Mouse (Mus musculus) erythroblast, embryonic 14.5 days (primary cell): ENCODE measurements at regions not wholly inside any gene's neighbourhood (a gene's known extent, or its start where the extent isn't known, plus 50 kb on each side); places are given as distances from the start of the nearest gene placed in this dataset.
A peak's percentile ranks its signal among the peaks of the same experiment; 100 is the strongest.

Experiments used
- H3K27me3 ChIP-seq: 2 replicates; pipeline ENCODE4 v1.6.1; 2012; ENCODE audit warnings: inconsistent platforms; ENCODE audit not compliant: control insufficient read depth
- H3K36me3 ChIP-seq: 2 replicates; pipeline ENCODE4 v1.6.1; 2012; ENCODE audit warnings: mild to moderate bottlenecking, inconsistent platforms; ENCODE audit not compliant: control insufficient read depth
- H3K4me1 ChIP-seq: 2 replicates; pipeline ENCODE4 v1.6.1; 2012; ENCODE audit warnings: inconsistent platforms; ENCODE audit not compliant: control insufficient read depth
- H3K4me3 ChIP-seq: replicated peaks from 2 replicates; pipeline ENCODE3; 2012; ENCODE audit warnings: moderate library complexity, mild to moderate bottlenecking, inconsistent platforms
- H3K9me3 ChIP-seq: 2 replicates; pipeline ENCODE4 v1.6.1; 2012; ENCODE audit warnings: low read length, inconsistent platforms, mixed read lengths; ENCODE audit not compliant: control insufficient read depth
- GATA1 ChIP-seq: IDR thresholded peaks from 2 replicates; pipeline ENCODE4 v1.6.1; 2012; ENCODE audit warnings: low read length, inconsistent platforms, mixed read lengths
- TAL1 ChIP-seq: IDR thresholded peaks from 3 replicates; pipeline ENCODE4 v1.6.1; 2012; ENCODE audit warnings: low read length, inconsistent platforms, mixed read lengths

DNA sequence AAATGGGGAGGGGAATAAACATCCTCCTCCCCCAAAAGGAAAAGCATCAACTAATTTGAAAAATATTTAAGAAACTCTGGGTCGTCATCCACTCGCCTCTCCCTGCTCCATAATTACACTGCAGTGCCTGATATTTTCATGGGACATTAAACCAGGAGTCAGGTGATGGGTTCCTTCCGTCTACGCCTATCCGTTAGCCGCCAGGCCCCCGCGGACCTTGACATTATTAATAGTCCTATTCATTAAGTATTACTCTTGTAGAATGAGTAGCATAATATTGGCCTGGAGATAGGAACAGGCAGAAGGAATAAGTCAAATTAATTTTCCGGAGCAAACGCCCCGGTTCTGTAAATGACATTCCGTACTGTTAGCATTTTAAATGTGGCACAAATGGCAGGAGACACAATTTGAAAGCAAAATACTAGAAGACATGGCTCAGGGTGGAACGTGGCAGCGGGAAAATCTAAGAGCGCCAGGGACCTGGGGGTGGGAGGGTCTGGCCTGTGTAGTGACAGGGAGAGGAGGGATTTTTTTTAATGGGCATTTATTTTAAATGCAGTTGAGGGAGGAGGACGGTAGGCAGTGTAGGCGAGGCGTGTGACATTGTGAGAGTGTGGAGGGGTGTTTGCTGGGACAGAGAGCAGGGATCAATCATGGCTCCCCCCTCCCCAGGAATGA, 93.2 kb downstream of the Mrm1 start:
- H3K36me3 ChIP-seq: no peaks in the 10 kb centered on the region
- peaks cover 47% of the 10 kb centered on the region for H3K4me1 ChIP-seq
- no peaks in the 10 kb centered on the region for H3K9me3 ChIP-seq
- H3K27me3 ChIP-seq: peaks cover 17% of the 10 kb centered on the region
- H3K4me3 ChIP-seq: no peak overlapping the region
- TF ChIP-seq TAL1: no peak
- TF ChIP-seq GATA1: no peak

DNA sequence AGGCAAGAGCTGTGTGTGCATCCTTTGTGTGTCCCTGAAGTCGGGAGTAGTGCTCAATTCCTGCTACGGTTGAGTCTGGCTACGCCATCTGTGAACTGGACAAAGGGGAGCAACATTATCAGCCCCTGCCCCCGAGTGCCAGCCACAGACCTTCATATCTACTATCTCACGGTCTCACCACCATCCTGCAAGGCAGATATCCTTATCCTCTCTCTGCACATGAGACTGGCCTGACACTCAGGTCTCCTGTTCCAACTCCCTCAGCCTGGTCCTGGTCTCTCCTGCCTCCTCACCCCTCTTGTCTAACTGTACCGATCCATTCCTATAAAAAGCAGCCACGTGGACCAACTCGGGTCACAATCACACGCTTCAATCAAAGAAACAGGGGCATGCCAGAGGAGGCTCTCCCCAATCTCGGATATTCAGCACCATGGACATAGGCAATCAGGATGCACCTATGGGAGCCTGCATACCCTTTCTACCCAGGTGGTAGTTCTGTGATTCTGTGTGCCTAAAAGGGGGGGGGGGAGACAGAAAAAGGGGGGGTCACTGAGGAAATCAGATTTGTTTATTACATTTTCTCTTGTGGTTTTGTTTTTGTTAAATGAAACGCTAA, 94.0 kb downstream of the Mrm1 start:
- peak; percentile 37; the same call in 1 of the 2 replicates for TF ChIP-seq GATA1
- TF ChIP-seq TAL1: peak; percentile 58; the same call in 2 of the 3 replicates
- Histone ChIP-seq H3K9me3 (no peaks in the 10 kb centered on the region), H3K27me3 (peaks cover 17% of the 10 kb centered on the region), H3K4me3 (peak overlapping the region; percentile 34), H3K4me1 (peaks cover 47% of the 10 kb centered on the region), H3K36me3 (no peaks in the 10 kb centered on the region)

DNA sequence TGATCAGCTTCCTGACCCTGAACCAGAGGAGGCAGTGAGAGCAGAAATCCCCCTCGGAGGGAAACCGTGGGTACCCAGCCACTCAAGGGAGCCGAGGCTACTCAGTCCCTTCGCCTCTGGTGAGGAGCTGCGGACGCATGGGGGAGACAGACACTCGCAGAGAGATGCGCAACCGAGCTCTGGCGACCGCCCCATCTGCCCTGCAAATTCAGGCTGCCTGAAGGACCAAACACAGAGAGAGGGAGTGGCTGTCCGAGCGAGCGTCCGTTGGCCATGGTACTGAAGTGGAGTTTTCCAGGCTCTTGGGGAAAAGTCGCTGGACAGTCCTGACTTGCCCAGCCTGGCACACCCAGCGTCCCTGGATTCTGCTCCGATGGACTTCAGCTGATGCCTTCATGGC, 95.2 kb downstream of the Mrm1 start:
- H3K27me3 ChIP-seq: peaks cover 18% of the 10 kb centered on the region
- no peaks in the 10 kb centered on the region for H3K9me3 ChIP-seq
- TF ChIP-seq TAL1 (no peak), GATA1 (no peak)
- H3K36me3 ChIP-seq: no peaks in the 10 kb centered on the region
- H3K4me1 ChIP-seq: peaks cover 47% of the 10 kb centered on the region
- H3K4me3 ChIP-seq: no peak overlapping the region

- Histone ChIP-seq H3K4me3 (no peak overlapping the region), H3K36me3 (no peaks in the 10 kb centered on the region), H3K4me1 (peaks cover 47% of the 10 kb centered on the region), H3K27me3 (peaks cover 19% of the 10 kb centered on the region), H3K9me3 (no peaks in the 10 kb centered on the region)
- TF ChIP-seq GATA1: no peak
- no peak for TF ChIP-seq TAL1
Observed at GRCm38 (mm10) chr11:84722658-84723201, 96.6 kb downstream of the Mrm1 start.

DNA sequence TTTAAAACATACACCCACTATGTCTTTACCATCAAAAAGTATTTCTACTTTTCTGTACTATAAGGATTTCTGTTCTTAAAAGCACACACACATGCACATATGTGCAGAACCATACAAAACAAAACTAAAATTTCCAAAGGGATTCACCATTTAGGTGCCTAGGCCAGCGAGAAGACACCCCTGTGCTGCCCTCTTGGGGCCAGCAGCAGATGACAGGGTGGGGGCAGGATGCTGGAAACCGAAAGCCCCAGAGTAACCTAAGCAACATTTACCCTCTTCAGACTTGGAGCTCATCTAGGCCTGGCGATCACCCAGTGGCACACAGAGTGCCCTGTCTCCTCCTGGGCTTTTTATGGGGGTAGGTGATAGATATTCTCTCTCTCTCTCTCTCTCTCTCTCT, 97.3 kb downstream of the Mrm1 start:
- Histone ChIP-seq H3K36me3 (no peaks in the 10 kb centered on the region), H3K4me1 (peaks cover 47% of the 10 kb centered on the region), H3K9me3 (no peaks in the 10 kb centered on the region), H3K27me3 (peaks cover 14% of the 10 kb centered on the region), H3K4me3 (no peak overlapping the region)
- TF ChIP-seq GATA1 (no peak), TAL1 (no peak)

DNA sequence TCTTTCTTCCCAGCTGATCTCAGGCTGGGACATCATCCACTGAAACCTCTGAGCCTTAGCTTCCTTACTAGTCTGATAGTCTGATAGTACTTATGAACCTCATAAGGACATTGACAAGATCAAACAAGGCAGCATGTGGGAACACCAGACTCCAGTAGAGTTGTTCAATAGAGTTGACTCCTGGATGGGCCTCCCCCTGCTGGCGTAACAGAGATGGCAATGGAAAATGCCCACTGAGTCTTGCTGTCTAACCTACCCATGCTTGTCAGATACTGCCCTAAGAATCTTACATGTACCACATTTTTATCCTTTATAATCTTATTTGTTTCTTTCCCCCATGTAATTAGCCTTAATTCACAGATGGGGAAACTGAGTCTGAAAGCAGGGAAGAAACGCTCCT, 98.2 kb downstream of the Mrm1 start:
- Histone ChIP-seq H3K9me3 (no peaks in the 10 kb centered on the region), H3K4me1 (peaks cover 42% of the 10 kb centered on the region), H3K27me3 (peaks cover 14% of the 10 kb centered on the region), H3K4me3 (no peak overlapping the region), H3K36me3 (no peaks in the 10 kb centered on the region)
- no peak for TF ChIP-seq GATA1
- TF ChIP-seq TAL1: no peak

GRCm38 (mm10) chr11:84719781-84720180, 99.5 kb downstream of the Mrm1 start:
- TF ChIP-seq TAL1: no peak
- no peak for TF ChIP-seq GATA1
- H3K9me3 ChIP-seq: no peaks in the 10 kb centered on the region
- H3K4me1 ChIP-seq: peaks cover 29% of the 10 kb centered on the region
- no peaks in the 10 kb centered on the region for H3K36me3 ChIP-seq
- H3K27me3 ChIP-seq: peaks cover 14% of the 10 kb centered on the region
- no peak overlapping the region for H3K4me3 ChIP-seq

GRCm38 (mm10) chr11:84712731-84713130, 106.6 kb downstream of the Mrm1 start:
- peaks cover 66% of the 10 kb centered on the region for H3K27me3 ChIP-seq
- no peaks in the 10 kb centered on the region for H3K36me3 ChIP-seq
- TF ChIP-seq TAL1 (no peak), GATA1 (no peak)

GRCm38 (mm10) chr11:84711886-84712285, 107.4 kb downstream of the Mrm1 start:
- Histone ChIP-seq H3K4me1 (no peaks in the 10 kb centered on the region), H3K9me3 (no peaks in the 10 kb centered on the region), H3K4me3 (no peak overlapping the region), H3K27me3 (peaks cover 74% of the 10 kb centered on the region), H3K36me3 (no peaks in the 10 kb centered on the region)
- TF ChIP-seq GATA1: no peak
- no peak for TF ChIP-seq TAL1

More at GRCm38 (mm10) chr11:84712731-84713130, 106.6 kb downstream of the Mrm1 start:
- Histone ChIP-seq H3K4me1 (no peaks in the 10 kb centered on the region), H3K4me3 (no peak overlapping the region), H3K9me3 (no peaks in the 10 kb centered on the region)
